Mouse (Mus musculus) lung, postnatal 0 days (tissue): Measurements from ENCODE around the gene Pmpca.

Experiments used
- CTCF ChIP-seq: IDR thresholded peaks from 2 replicates; pipeline ENCODE4 v1.5.1; 2016; ENCODE audit warnings: antibody characterized with exemption, mild to moderate bottlenecking
- EP300 ChIP-seq: IDR thresholded peaks from 2 replicates; pipeline ENCODE4 v1.6.1; 2016; ENCODE audit warnings: antibody characterized with exemption, mild to moderate bottlenecking, control low read depth

DNA sequence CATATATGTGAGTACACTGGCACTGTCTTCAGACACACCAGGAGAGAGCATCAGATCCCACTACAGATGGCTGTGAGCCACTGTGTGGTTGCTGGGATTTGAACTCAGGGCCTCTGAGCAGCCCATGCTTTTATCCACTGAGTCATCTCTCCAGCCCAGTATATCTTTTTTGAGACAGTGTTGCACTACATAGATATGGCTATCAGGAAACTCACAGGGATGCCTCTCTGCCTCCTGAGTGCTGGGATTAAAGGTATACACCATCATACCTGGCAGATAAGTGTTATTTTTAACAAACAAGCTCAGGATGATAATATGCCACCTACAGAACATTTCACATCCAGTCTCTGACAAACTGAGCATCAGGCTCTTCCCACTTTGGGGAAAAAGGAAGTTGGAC lies 27.9 kb downstream of the Pmpca start:
- no peak for TF ChIP-seq EP300
- no peak for TF ChIP-seq CTCF
